11 mouse cellular contexts compared by ENCODE assay signal in the genomic region with DNA sequence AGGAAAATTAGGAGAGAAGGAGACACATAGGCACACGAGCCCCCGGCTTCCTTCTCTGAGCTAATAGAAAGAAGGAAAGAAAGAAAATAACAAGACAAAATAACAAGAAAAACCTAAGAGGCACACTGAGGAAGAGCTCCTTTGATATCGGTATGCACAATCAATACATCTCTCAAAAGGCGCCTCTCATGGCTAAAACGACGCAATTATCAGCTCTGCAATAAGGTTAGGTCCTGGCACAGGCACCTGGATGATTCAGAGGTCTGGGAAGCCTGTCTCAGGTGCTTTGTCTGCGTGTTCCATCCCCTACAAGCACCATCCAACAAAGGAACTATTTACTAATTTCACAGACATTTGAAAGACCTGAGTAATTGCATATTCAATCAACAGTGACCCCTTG. TPM values are rescaled to one million over a fixed set of nuclear protein-coding genes. Genes with fewer than 3 reads are reported as not detected.
DNase-seq lines count a peak whose midpoint lies in the region; ATAC-seq and TF ChIP-seq lines count a peak whose summit lies in the region.
"Had no signal": no experiment of that assay in that cellular context is flagged by ENCODE, and none has a peak within 500 bp of the region (broad histone marks: within the 10 kb centered on the region; RNA-seq: fewer than 3 reads in every experiment).

No protein-coding gene starts in this region.

- H3K9me3 ChIP-seq in heart, postnatal 0 days (replicated peaks; ENCODE audit: control insufficient read depth, low read length) = no peaks in the 10 kb centered on the region
- H3K9me3 ChIP-seq in embryonic facial prominence, embryonic 11.5 days (replicated peaks; ENCODE audit: control insufficient read depth, low read length) = no peaks in the 10 kb centered on the region
- no peaks in the 10 kb centered on the region for H3K9me3 ChIP-seq in forebrain, postnatal 0 days (ENCODE audit: low read length)
- no peaks in the 10 kb centered on the region for H3K9me3 ChIP-seq in midbrain, embryonic 10.5 days (replicated peaks)

- peaks cover 53% of the 10 kb centered on the region for H3K4me1 ChIP-seq in heart, postnatal 0 days (ENCODE audit: control insufficient read depth, insufficient read depth)
- H3K4me1 ChIP-seq in embryonic facial prominence, embryonic 11.5 days (ENCODE audit: control insufficient read depth, insufficient read depth, low read length) = peaks cover 5% of the 10 kb centered on the region
- H3K4me1 ChIP-seq in forebrain, postnatal 0 days (ENCODE audit: insufficient read depth) = peaks cover 16% of the 10 kb centered on the region
- peaks cover 59% of the 10 kb centered on the region for H3K4me1 ChIP-seq in midbrain, embryonic 10.5 days

- H3K4me2 ChIP-seq in heart, postnatal 0 days (ENCODE audit: low read depth, low read length) = peak overlapping the region; percentile 83
- H3K4me2 ChIP-seq in embryonic facial prominence, embryonic 11.5 days (ENCODE audit: low read depth, low read length) = peak overlapping the region; percentile 36
- H3K4me2 ChIP-seq in forebrain, postnatal 0 days (ENCODE audit: low read depth) = peak overlapping the region; percentile 73

- no peak for DNase-seq in heart, postnatal 0 days (ENCODE audit: low spot score)
- no peak for DNase-seq in heart, postnatal 25 days (ENCODE audit: low spot score)
- no peak for DNase-seq in embryonic facial prominence, embryonic 11.5 days (ENCODE audit: low spot score)
- DNase-seq in forebrain, postnatal 0 days = peak; percentile 62
- no peak for DNase-seq in midbrain, embryonic 10.5 days (ENCODE audit: low spot score)
- no peak for DNase-seq in right cerebral cortex, adult 18-20 months
- DNase-seq in adrenal gland, postnatal 10 days = no peak
- DNase-seq: cerebellum, postnatal 36 days; right cerebral cortex, postnatal 25 days had no signal

- no peaks in the 10 kb centered on the region for H3K27me3 ChIP-seq in heart, postnatal 0 days (ENCODE audit: control insufficient read depth, insufficient read depth, low read length)
- no peaks in the 10 kb centered on the region for H3K27me3 ChIP-seq in embryonic facial prominence, embryonic 11.5 days (ENCODE audit: control insufficient read depth, insufficient read depth, low read length)
- no peaks in the 10 kb centered on the region for H3K27me3 ChIP-seq in forebrain, postnatal 0 days (ENCODE audit: insufficient read depth, low read length)
- H3K27me3 ChIP-seq in midbrain, embryonic 10.5 days (ENCODE audit: low read depth, poor library complexity, severe bottlenecking) = no peaks in the 10 kb centered on the region

- H3K4me3 ChIP-seq in heart, postnatal 0 days (ENCODE audit: low read depth, low read length) = peak overlapping the region; percentile 90; the same call in 1 of the 2 replicates
- H3K4me3 ChIP-seq in embryonic facial prominence, embryonic 11.5 days (ENCODE audit: low read depth, low read length) = peak overlapping the region; percentile 93
- H3K4me3 ChIP-seq in forebrain, postnatal 0 days (ENCODE audit: low read depth, low read length) = peak overlapping the region; percentile 77
- peak overlapping the region; percentile 85 for H3K4me3 ChIP-seq in midbrain, embryonic 10.5 days

- ATAC-seq in heart, postnatal 0 days (ENCODE audit: insufficient read depth, low read depth) = no peak
- ATAC-seq in embryonic facial prominence, embryonic 11.5 days (replicated peaks; ENCODE audit: insufficient number of reproducible peaks, low FRiP score, low TSS enrichment, low read depth) = no peak
- no peak for ATAC-seq in forebrain, postnatal 0 days
- no peak for ATAC-seq in frontal cortex, adult (ENCODE audit: low TSS enrichment)

- TF ChIP-seq EP300 in heart, postnatal 0 days (IDR thresholded peaks at IDR 0.05; ENCODE audit: low read depth) = no peak

- 66% methylated on average over 7 of the region's 7 CpGs for WGBS in heart, postnatal 0 days
- 41% methylated on average over 7 of the region's 7 CpGs for WGBS in embryonic facial prominence, embryonic 11.5 days
- WGBS in forebrain, postnatal 0 days = 18% methylated on average over 7 of the region's 7 CpGs
- WGBS in midbrain, embryonic 10.5 days = 62% methylated on average over 7 of the region's 7 CpGs

- intact Hi-C loops in heart, postnatal 25 days (cut with DNase I) = loop anchor here (5.0 kb wide), 1 partner anchor 139 kb away; no protein-coding TSS in a partner anchor

- H3K9ac ChIP-seq in heart, postnatal 0 days (replicated peaks; ENCODE audit: low read depth, low read length) = no peak overlapping the region
- peak overlapping the region; percentile 51 for H3K9ac ChIP-seq in embryonic facial prominence, embryonic 11.5 days (replicated peaks; ENCODE audit: low read length)
- H3K9ac ChIP-seq in forebrain, postnatal 0 days = peak overlapping the region; percentile 99

- H3K27ac ChIP-seq in heart, postnatal 0 days (ENCODE audit: low read depth) = no peak overlapping the region
- no peak overlapping the region for H3K27ac ChIP-seq in embryonic facial prominence, embryonic 11.5 days (replicated peaks; ENCODE audit: low read depth, low read length)
- H3K27ac ChIP-seq in forebrain, postnatal 0 days (ENCODE audit: low read depth, low read length) = peak overlapping the region; percentile 97
- no peak overlapping the region for H3K27ac ChIP-seq in midbrain, embryonic 10.5 days (replicated peaks)
- H3K27ac ChIP-seq: macrophage had no signal

- peaks cover 8% of the 10 kb centered on the region; the same call in 1 of the 2 replicates for H3K36me3 ChIP-seq in heart, postnatal 0 days (replicated peaks; ENCODE audit: control insufficient read depth, insufficient read depth, low read length)
- no peaks in the 10 kb centered on the region for H3K36me3 ChIP-seq in embryonic facial prominence, embryonic 11.5 days (replicated peaks; ENCODE audit: control insufficient read depth, insufficient read depth, low read depth, low read length)
- peaks cover 3% of the 10 kb centered on the region for H3K36me3 ChIP-seq in forebrain, postnatal 0 days (ENCODE audit: insufficient read depth)
- H3K36me3 ChIP-seq in midbrain, embryonic 10.5 days = peaks cover 19% of the 10 kb centered on the region

- TF ChIP-seq CTCF in heart, postnatal 0 days (IDR thresholded peaks at IDR 0.05; ENCODE audit: low read depth) = no peak
- no peak for TF ChIP-seq CTCF in forebrain, postnatal 0 days (IDR thresholded peaks at IDR 0.05; ENCODE audit: low read depth)

RNA-seq across cellular contexts. Expression of gene Pbx1, which starts 5.8 kb away (rescaled TPM):
- total RNA-seq in heart, postnatal 0 days (2014; rRNA removed; ENCODE audit: low replicate concordance) = 31.3 and 42.9 TPM in 2 replicates
- polyA plus RNA-seq in heart, postnatal 0 days (2015; fragmentation: Nextera tagmentation; extraction: Ambion mirVana) = 15.7 and 17.1 TPM in 2 replicates
- 10 to 100 TPM; 51.3 to 55.2 TPM for total RNA-seq in heart, postnatal 25 days (2021)
- 46.0 and 47.8 TPM in 2 replicates for polyA plus RNA-seq in embryonic facial prominence, embryonic 11.5 days (2014; fragmentation: Nextera tagmentation; extraction: Ambion mirVana)
- 79.2 and 95.9 TPM in 2 replicates for total RNA-seq in forebrain, postnatal 0 days (2014; rRNA removed)
- 52.6 and 60.5 TPM in 2 replicates for polyA plus RNA-seq in forebrain, postnatal 0 days (2015; fragmentation: Nextera tagmentation; extraction: Ambion mirVana)
- polyA plus RNA-seq in midbrain, embryonic 10.5 days (2016; fragmentation: Nextera tagmentation; extraction: Ambion mirVana) = 34.9 and 42.3 TPM in 2 replicates
- total RNA-seq in adrenal gland, postnatal 10 days (2021) = 100 to 1,000 TPM; 117 to 131 TPM
